Mouse (Mus musculus): Measurements from ENCODE around the gene Ccdc86. TPM values are rescaled to one million over a fixed set of nuclear protein-coding genes. Genes with fewer than 3 reads are reported as not detected.
A peak's percentile ranks its signal among the peaks of the same experiment; 100 is the strongest.

Ccdc86 gene
- total RNA-seq, 2 experiments from 2014 or later: 13.2 to 16.5 TPM

GRCm38 (mm10) chr19:10920532-10920931, 28.5 kb downstream of the Ccdc86 start, which contains the start of gene Zp1:
Zp1 (minus strand) TSS chr19:10920632.
- Histone ChIP-seq H3K4me3 (no peak within 1 kb of the TSS), H3K27ac (no peak within 1 kb of the TSS)
- DNase-seq: no peak
- TF ChIP-seq CTCF (IDR thresholded peaks at IDR 0.05): no peak
- intact Hi-C loops (cut with DNase I): no loop called here

- intact Hi-C loops (cut with DNase I): no loop called here
Observed at GRCm38 (mm10) chr19:10918321-10918991, 30.6 kb downstream of the Ccdc86 start.

GRCm38 (mm10) chr19:10916506-10916905, 32.6 kb downstream of the Ccdc86 start:
- no peak for TF ChIP-seq CTCF (IDR thresholded peaks at IDR 0.05)
- DNase-seq: no peak
- intact Hi-C loops (cut with DNase I): no loop called here
- Histone ChIP-seq H3K27ac (no peak overlapping the region), H3K4me3 (no peak overlapping the region)

More at GRCm38 (mm10) chr19:10918321-10918991, 30.6 kb downstream of the Ccdc86 start:
- Histone ChIP-seq H3K27ac (no peak overlapping the region), H3K4me3 (no peak overlapping the region)
- TF ChIP-seq CTCF (IDR thresholded peaks at IDR 0.05): no peak
- no peak for DNase-seq

DNA sequence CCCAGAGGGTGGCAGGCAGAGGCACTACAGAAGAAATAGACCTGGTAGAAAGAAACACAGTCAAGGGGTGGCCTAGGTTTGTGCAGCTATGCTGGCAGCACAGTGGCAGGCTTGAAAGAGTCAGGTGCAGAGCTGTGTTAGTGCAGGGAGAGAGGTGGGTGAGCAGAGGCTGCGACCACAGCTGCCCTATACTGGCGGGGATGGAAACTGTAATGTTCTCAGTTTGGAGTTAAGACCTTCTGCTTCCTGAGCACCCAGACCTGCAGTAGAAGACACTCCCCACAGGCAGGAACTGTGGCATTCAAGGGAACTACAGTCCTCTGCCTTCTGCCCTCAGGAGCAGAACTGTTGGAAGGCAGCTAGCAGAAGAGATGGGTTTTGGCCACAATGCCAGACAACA, 34.2 kb downstream of the Ccdc86 start:
- intact Hi-C loops (cut with DNase I): no loop called here
- TF ChIP-seq CTCF (IDR thresholded peaks at IDR 0.05): no peak
- peak overlapping the region; percentile 48; the same call in 1 of the 2 replicates for H3K27ac ChIP-seq
- DNase-seq: no peak
- no peak overlapping the region for H3K4me3 ChIP-seq

GRCm38 (mm10) chr19:10914291-10914690, 34.8 kb downstream of the Ccdc86 start:
- TF ChIP-seq CTCF (IDR thresholded peaks at IDR 0.05): no peak
- peak; percentile 45 for DNase-seq
- H3K27ac ChIP-seq: peak overlapping the region; percentile 48; the same call in 1 of the 2 replicates
- H3K4me3 ChIP-seq: no peak overlapping the region
- intact Hi-C loops (cut with DNase I): no loop called here

DNA sequence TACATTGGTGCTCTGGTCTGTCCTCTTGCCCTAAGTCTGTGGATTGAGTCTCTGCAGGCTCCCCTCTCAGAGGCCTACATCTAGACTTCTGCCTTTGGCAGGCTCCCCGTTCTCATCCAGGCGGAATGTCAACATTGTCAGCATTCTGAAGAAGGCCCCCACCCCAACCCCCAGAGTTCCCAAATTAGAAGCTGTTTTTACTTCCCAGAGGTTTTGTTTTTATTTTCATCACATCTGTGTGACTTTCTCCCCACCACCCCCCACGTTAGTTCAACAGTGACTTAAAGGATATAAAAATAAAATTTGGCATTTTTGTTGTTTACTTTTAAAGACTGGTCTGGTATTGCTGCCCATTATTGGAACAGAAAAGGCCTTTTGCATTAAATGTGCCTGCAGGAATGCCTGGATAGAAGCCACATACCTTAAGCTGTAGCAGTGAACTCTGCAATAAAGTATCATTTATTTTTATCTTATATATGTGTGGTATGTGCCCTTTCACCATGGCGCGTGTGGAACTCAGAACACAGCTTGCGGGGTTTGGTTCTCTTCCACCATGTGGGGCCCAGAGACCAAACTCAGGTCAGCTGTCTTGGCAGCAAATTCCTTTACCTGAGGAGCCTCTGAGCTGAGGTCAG, 39.9 kb downstream of the Ccdc86 start:
- intact Hi-C loops (cut with DNase I): loop anchor here (2.0 kb wide), 1 partner anchor 50 kb away; no protein-coding TSS in a partner anchor
- Histone ChIP-seq H3K27ac (peak overlapping the region; percentile 98), H3K4me3 (no peak overlapping the region)
- DNase-seq: no peak
- TF ChIP-seq CTCF (IDR thresholded peaks at IDR 0.05): no peak

- Histone ChIP-seq H3K27ac (peak overlapping the region; percentile 98), H3K4me3 (no peak overlapping the region)
- DNase-seq: peak; percentile 74
- TF ChIP-seq CTCF (IDR thresholded peaks at IDR 0.05): peak; percentile 82
- intact Hi-C loops (cut with DNase I): loop anchor here (2.0 kb wide), 1 partner anchor 51 kb away; no protein-coding TSS in a partner anchor
Observed at GRCm38 (mm10) chr19:10907891-10908290, 41.2 kb downstream of the Ccdc86 start.

GRCm38 (mm10) chr19:10905728-10906000, 43.4 kb downstream of the Ccdc86 start:
- DNase-seq: no peak
- Histone ChIP-seq H3K4me3 (peak overlapping the region; percentile 71), H3K27ac (peak overlapping the region; percentile 98)
- no peak for TF ChIP-seq CTCF (IDR thresholded peaks at IDR 0.05)
- intact Hi-C loops (cut with DNase I): no loop called here

- no peak for TF ChIP-seq CTCF (IDR thresholded peaks at IDR 0.05)
- intact Hi-C loops (cut with DNase I): no loop called here
- Histone ChIP-seq H3K4me3 (peak overlapping the region; percentile 71), H3K27ac (peak overlapping the region; percentile 98)
- peak; percentile 90 for DNase-seq
Observed at GRCm38 (mm10) chr19:10904927-10905727, 43.9 kb downstream of the Ccdc86 start.

- intact Hi-C loops (cut with DNase I): no loop called here
- no peak for DNase-seq
- peak overlapping the region; percentile 98 for H3K27ac ChIP-seq
- no peak for TF ChIP-seq CTCF (IDR thresholded peaks at IDR 0.05)
- H3K4me3 ChIP-seq: peak overlapping the region; percentile 25; the same call in 1 of the 2 replicates
Observed at GRCm38 (mm10) chr19:10904512-10904911, 44.6 kb downstream of the Ccdc86 start.

GRCm38 (mm10) chr19:10901046-10901445, 48.0 kb downstream of the Ccdc86 start:
- DNase-seq: no peak
- H3K4me3 ChIP-seq: no peak overlapping the region
- intact Hi-C loops (cut with DNase I): no loop called here
- H3K27ac ChIP-seq: peak overlapping the region; percentile 75
- no peak for TF ChIP-seq CTCF (IDR thresholded peaks at IDR 0.05)

- TF ChIP-seq CTCF (IDR thresholded peaks at IDR 0.05): peak; percentile 21; the same call in 1 of the 2 replicates
- DNase-seq: peak; percentile 86
- H3K27ac ChIP-seq: peak overlapping the region; percentile 75
- no peak overlapping the region for H3K4me3 ChIP-seq
- intact Hi-C loops (cut with DNase I): no loop called here
Observed at GRCm38 (mm10) chr19:10900315-10900714, 48.8 kb downstream of the Ccdc86 start.

DNA sequence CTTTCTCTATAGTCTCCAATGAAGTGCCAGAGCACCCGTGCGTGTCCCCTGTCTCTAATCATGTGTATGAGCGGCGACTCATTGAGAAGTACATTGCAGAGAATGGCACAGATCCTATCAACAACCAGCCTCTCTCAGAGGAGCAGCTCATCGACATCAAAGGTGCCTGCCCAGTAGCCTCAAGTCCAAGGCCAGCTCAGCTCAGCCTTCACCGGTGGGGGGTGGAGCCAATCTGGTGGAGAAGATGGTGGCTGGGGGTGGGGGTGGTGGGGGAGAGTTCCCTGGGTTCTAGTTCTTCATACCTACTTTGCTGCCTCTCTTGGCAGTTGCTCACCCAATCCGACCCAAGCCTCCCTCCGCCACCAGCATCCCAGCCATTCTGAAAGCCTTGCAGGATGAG, 51.6 kb downstream of the Ccdc86 start:
- H3K27ac ChIP-seq: peak overlapping the region; percentile 97
- H3K4me3 ChIP-seq: peak overlapping the region; percentile 99
- no peak for TF ChIP-seq CTCF (IDR thresholded peaks at IDR 0.05)
- no peak for DNase-seq
- intact Hi-C loops (cut with DNase I): no loop called here

Measured in gastrocnemius, adult 2 months (tissue).